Mouse (Mus musculus): Measurements from ENCODE around the gene Cyp8b1. TPM values are rescaled to one million over a fixed set of nuclear protein-coding genes. Genes with fewer than 3 reads are reported as not detected.

Gene Cyp8b1
- not detected in 2 replicates for polyA plus RNA-seq (2015; fragmentation: Nextera tagmentation; extraction: Ambion mirVana)

DNA sequence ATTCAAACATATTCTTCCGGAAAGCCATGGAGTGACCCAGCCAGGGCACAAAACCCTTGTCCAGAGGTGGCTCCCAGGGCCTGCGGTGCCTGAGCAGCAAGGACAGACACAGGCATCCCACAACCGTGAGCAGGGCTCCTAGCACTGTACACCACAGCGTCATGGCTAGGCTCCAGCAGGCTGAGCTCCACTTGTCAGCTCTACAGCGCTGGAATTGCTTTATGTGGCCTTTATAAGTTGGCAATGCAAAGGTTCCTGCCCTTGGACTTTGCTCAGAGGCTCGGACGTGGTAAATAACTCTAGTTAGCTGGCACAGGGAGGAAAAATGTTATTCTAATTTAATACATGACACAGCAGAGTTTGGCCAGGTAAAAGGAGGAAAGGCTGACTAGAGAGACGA lies at the start of gene Cyp8b1:
TSS of gene Cyp8b1 (minus strand) at position 204 of the 400 bp plus-strand sequence.
- Histone ChIP-seq H3K9ac (no peak within 1 kb of the TSS), H3K27ac (replicated peaks) (no peak within 1 kb of the TSS), H3K27me3 (no peaks in the 10 kb centered on the region), H3K36me3 (no peaks in the 10 kb centered on the region), H3K4me3 (replicated peaks) (no peak within 1 kb of the TSS), H3K4me2 (replicated peaks) (no peak within 1 kb of the TSS), H3K9me3 (replicated peaks) (no peaks in the 10 kb centered on the region), H3K4me1 (no peaks in the 10 kb centered on the region)
- ATAC-seq (ENCODE audit: insufficient number of reproducible peaks, low FRiP score, low TSS enrichment, low read depth), result no peak
- WGBS, result 78% methylated on average over 8 of the region's 8 CpGs

DNA sequence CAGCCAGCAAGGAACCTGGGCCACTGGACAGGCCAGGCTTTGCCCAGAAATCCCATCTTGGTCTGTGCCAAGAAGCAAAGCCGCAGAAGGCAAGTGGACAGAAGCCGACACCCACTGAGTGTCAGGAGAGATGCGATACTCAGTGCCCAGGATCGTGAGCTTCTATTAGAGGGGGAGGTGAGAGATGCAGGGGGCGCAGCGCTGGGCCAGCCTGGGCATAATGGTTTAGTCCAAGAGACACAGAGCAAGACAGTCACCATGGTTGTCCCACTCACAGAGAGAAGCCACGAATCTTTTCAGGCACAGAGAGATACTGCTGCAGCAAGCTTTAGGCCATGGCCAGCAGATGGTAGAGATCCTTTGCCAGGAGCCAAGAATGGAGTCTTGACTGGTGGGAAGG lies 48.8 kb upstream of the Cyp8b1 start:
- no peaks in the 10 kb centered on the region for H3K9me3 ChIP-seq (replicated peaks)
- ATAC-seq (ENCODE audit: insufficient number of reproducible peaks, low FRiP score, low TSS enrichment, low read depth), result no peak
- H3K4me2 ChIP-seq (replicated peaks), result no peak overlapping the region
- no peak overlapping the region for H3K4me3 ChIP-seq (replicated peaks)
- no peaks in the 10 kb centered on the region for H3K36me3 ChIP-seq
- 89% methylated on average over 7 of the region's 7 CpGs for WGBS
- H3K27me3 ChIP-seq, result no peaks in the 10 kb centered on the region
- H3K9ac ChIP-seq, result no peak overlapping the region
- no peak overlapping the region for H3K27ac ChIP-seq (replicated peaks)
- peaks cover 7% of the 10 kb centered on the region for H3K4me1 ChIP-seq

DNA sequence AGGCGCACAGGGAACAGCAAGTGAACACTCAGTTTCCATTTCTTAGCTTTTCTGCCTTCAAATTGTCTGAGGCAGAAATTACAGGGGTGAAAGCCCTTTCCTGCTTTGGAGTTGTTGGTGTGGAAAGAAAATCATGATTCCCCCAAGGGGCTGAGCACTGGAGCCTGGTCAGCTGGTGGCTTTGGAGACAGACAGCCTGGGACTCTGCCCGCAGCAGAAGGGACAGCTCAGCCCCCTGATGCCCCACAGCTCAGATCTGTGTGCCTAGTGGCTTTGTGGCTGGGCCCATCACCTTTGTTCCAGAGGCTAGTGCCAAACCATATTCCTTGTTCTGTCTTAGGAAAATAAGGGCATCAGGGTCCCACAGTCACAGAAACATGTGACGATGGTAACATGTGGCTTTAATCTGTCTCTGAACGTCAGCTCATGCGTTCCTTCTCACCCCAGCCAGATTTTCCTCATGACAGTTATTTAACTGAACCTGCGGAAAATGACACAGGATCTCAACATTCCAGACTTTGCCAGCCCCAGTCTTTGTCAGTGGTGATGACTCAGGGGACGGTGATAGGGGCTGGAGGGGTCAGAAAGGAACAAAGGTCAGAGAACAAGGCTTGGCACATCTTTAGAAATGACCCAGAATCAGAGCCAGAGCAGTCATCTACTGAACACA lies 44.0 kb upstream of the Cyp8b1 start:
- Histone ChIP-seq H3K4me2 (replicated peaks) (no peak overlapping the region), H3K4me3 (replicated peaks) (no peak overlapping the region), H3K4me1 (peaks cover 11% of the 10 kb centered on the region), H3K27ac (replicated peaks) (peak overlapping the region; percentile 36; the same call in 1 of the 2 replicates), H3K9me3 (replicated peaks) (no peaks in the 10 kb centered on the region), H3K27me3 (no peaks in the 10 kb centered on the region), H3K36me3 (no peaks in the 10 kb centered on the region), H3K9ac (no peak overlapping the region)
- WGBS, result 20% methylated on average over 7 of the region's 7 CpGs
- peak; percentile 47; the same call in 1 of the 2 replicates for ATAC-seq (ENCODE audit: insufficient number of reproducible peaks, low FRiP score, low TSS enrichment, low read depth)

DNA sequence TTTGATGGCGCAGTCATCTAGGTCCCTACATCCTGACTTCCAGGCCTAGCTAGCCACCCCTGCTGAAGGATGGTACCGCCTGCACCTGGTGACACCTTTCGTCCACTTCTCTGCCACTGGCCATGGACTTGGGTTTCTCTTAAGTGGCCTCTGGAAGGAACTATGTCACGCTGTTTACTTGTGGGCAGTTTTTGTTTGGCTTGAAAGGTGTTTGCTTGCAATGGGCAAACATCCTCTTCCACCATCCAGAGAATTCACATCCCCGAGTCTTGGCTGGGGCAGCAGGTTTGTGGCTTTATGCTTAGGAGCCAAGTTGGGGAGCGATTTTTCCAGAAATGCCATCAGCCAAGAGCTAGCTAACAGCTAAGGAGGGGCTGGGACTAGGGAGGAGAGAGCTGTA lies 36.5 kb upstream of the Cyp8b1 start:
- H3K9ac ChIP-seq, result no peak overlapping the region
- H3K9me3 ChIP-seq (replicated peaks), result no peaks in the 10 kb centered on the region
- no peak for ATAC-seq (ENCODE audit: insufficient number of reproducible peaks, low FRiP score, low TSS enrichment, low read depth)
- H3K4me3 ChIP-seq (replicated peaks), result no peak overlapping the region
- no peaks in the 10 kb centered on the region for H3K27me3 ChIP-seq
- no peaks in the 10 kb centered on the region for H3K36me3 ChIP-seq
- no peak overlapping the region for H3K4me2 ChIP-seq (replicated peaks)
- peaks cover 26% of the 10 kb centered on the region for H3K4me1 ChIP-seq
- no peak overlapping the region for H3K27ac ChIP-seq (replicated peaks)
- 75% methylated on average over 6 of the region's 6 CpGs for whole genome bisulfite sequencing

DNA sequence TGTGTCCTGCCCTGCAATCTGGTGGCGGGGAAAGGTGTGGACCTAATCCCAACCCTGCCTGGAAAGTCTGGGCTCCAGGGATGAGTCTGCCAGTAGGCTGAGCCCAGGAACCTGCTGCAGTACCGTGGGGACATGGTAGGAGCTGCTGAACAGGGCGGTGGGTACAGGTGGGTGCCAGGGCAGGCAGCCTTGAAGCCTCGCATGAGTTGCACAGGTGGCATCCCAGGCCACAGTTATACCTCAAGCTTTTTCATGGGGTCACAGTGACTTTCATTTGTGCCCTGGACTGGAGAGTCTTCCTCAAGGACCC lies 35.0 kb upstream of the Cyp8b1 start:
- peak overlapping the region; percentile 76 for H3K27ac ChIP-seq (replicated peaks)
- ATAC-seq (ENCODE audit: insufficient number of reproducible peaks, low FRiP score, low TSS enrichment, low read depth), result peak; percentile 13; the same call in 1 of the 2 replicates
- peak overlapping the region; percentile 34 for H3K4me3 ChIP-seq (replicated peaks)

DNA sequence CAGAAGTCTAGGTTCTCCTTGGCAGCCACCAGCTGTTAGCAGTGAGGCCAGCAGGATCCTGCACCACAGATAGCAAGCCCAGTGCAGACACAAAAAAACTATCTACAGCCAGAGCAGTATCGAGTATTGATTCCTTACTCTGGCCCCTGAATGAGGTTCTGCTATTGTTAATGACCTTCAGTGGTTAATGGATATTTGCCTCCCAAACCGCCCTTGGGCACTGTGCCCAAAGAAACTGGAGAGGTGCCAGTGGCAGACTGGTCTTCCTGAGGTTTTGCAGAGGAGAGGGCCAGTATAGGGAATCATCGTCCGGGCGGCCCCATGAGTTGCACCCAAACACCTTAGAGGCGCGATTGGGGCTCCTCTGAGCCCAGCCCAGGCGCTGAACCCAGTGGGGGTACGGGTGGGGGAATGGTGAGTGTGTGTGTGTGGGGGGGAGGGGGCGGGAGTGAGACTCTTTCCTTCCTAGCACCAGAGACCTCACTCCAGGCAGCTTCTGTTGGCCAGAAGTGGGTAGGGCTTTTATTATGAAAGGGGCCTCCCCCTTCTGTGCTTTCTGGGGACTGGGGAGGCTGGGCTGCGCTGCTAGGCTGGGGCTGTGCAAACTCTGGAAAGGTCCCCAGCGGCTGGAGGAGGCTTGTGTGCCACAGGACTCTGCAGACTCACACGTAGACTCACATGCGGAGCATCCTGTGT lies 34.5 kb upstream of the Cyp8b1 start, which contains the start of gene Fam198a:
TSS of gene Fam198a (plus strand) at position 571 of the 696 bp plus-strand sequence.
- WGBS, result 6% methylated on average over 14 of the region's 14 CpGs
- Histone ChIP-seq H3K4me3 (replicated peaks) (peak within 1 kb of the TSS; percentile 34), H3K27ac (replicated peaks) (peak within 1 kb of the TSS; percentile 76), H3K9me3 (replicated peaks) (no peaks in the 10 kb centered on the region), H3K4me1 (peaks cover 26% of the 10 kb centered on the region), H3K36me3 (no peaks in the 10 kb centered on the region), H3K9ac (no peak within 1 kb of the TSS), H3K27me3 (no peaks in the 10 kb centered on the region), H3K4me2 (replicated peaks) (peak within 1 kb of the TSS; percentile 47)
- peak; percentile 92 for ATAC-seq (ENCODE audit: insufficient number of reproducible peaks, low FRiP score, low TSS enrichment, low read depth)

More for the DNA sequence above, 35.0 kb upstream of the Cyp8b1 start:
- peak overlapping the region; percentile 47 for H3K4me2 ChIP-seq (replicated peaks)
- H3K9ac ChIP-seq, result no peak overlapping the region
- H3K4me1 ChIP-seq, result peaks cover 26% of the 10 kb centered on the region
- 38% methylated on average over 4 of the region's 4 CpGs for WGBS
- no peaks in the 10 kb centered on the region for H3K27me3 ChIP-seq
- H3K9me3 ChIP-seq (replicated peaks), result no peaks in the 10 kb centered on the region
- H3K36me3 ChIP-seq, result no peaks in the 10 kb centered on the region

DNA sequence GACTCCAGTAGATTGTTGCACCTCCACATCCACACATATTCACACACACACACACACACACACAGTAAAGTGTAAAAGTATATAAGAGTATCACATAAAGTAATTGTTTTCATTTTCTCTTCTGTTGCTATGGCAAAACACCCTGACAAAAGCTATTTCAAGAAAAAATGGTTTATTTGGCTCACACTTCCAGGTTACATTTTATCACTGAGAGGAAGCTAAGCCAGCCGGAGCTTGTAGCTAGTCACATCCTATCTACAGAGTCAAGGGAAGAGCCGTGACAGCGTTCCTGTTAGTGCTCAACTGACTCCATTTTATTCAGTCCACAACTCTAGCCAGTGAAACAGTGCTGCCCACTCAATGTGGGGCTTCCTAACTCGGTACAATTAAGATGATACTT lies 32.3 kb upstream of the Cyp8b1 start:
- Histone ChIP-seq H3K27me3 (no peaks in the 10 kb centered on the region), H3K4me1 (peaks cover 26% of the 10 kb centered on the region), H3K9ac (no peak overlapping the region), H3K9me3 (replicated peaks) (no peaks in the 10 kb centered on the region), H3K4me3 (replicated peaks) (no peak overlapping the region), H3K27ac (replicated peaks) (no peak overlapping the region), H3K4me2 (replicated peaks) (no peak overlapping the region), H3K36me3 (no peaks in the 10 kb centered on the region)
- 73% methylated on average over 4 of the region's 4 CpGs for WGBS
- no peak for ATAC-seq (ENCODE audit: insufficient number of reproducible peaks, low FRiP score, low TSS enrichment, low read depth)

DNA sequence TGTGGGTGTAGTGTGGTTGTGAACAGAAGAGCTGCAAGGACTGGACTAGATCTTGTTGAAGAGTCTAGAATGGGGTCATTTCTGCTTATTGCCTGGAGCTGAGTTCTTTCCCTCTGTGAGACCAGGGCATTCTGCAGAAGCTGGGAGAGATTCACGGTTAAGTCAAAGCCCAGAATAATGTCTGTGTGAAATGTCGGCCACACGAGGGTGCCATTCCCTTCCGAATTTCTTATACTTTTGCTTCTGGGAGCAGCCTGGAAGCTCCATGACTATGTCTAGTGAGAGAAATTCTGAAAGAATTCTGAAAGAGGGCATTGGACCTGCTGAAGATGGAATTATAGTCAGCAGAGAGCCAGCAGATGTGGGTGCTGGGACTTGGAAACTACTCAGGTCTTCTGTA lies 31.7 kb upstream of the Cyp8b1 start:
- H3K27me3 ChIP-seq, result no peaks in the 10 kb centered on the region
- WGBS, result 2% methylated on average over 4 of the region's 4 CpGs
- peaks cover 23% of the 10 kb centered on the region for H3K4me1 ChIP-seq
- H3K27ac ChIP-seq (replicated peaks), result no peak overlapping the region
- H3K4me3 ChIP-seq (replicated peaks), result no peak overlapping the region
- H3K9ac ChIP-seq, result no peak overlapping the region
- no peak overlapping the region for H3K4me2 ChIP-seq (replicated peaks)
- no peaks in the 10 kb centered on the region for H3K9me3 ChIP-seq (replicated peaks)
- ATAC-seq (ENCODE audit: insufficient number of reproducible peaks, low FRiP score, low TSS enrichment, low read depth), result no peak; the same call in 1 of the 2 replicates
- no peaks in the 10 kb centered on the region for H3K36me3 ChIP-seq

DNA sequence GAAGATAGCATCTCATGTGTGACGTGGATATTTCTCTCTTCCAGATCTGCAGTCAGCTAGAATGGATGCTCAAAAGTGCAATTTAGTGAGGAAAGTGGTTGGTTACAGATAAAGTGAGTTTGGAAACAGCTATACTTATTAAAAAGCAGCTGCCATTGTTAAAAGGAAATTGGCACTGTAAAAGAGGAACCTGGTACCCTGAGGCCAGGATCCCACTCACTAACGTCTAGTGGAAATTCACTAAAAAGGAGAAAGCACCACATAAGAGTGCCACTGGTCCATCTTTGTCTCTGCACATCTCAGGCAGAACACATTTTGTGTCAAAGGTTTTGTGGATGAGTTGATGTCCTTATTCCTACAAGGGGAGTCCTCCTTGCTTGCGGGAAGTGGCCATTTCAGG lies 27.5 kb upstream of the Cyp8b1 start:
- ATAC-seq (ENCODE audit: insufficient number of reproducible peaks, low FRiP score, low TSS enrichment, low read depth), result no peak
- no peak overlapping the region for H3K4me3 ChIP-seq (replicated peaks)
- no peaks in the 10 kb centered on the region for H3K4me1 ChIP-seq
- 75% methylated on average over 3 of the region's 3 CpGs for WGBS
- no peak overlapping the region for H3K27ac ChIP-seq (replicated peaks)
- no peaks in the 10 kb centered on the region for H3K36me3 ChIP-seq
- H3K9ac ChIP-seq, result no peak overlapping the region
- no peaks in the 10 kb centered on the region for H3K27me3 ChIP-seq
- no peaks in the 10 kb centered on the region for H3K9me3 ChIP-seq (replicated peaks)
- H3K4me2 ChIP-seq (replicated peaks), result no peak overlapping the region

DNA sequence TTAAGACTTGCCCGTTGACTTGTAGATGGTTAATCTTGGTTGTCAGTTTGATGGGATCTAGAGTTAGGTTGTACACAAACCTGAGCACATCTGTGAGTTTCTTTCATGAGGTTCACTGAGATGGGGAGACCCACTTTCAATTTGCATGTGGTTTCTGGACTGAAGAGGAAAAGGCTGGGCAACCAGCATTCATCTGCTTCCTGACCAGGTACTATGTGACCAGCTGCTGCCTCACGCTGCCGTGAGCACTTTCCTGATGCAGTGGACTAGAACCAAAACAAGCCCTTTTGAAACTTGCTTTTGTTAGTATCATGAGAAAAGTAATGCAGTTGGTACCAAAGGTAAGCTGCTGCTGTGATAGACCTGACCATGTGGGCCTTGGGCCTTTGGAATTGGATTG lies 26.9 kb upstream of the Cyp8b1 start:
- ATAC-seq (ENCODE audit: insufficient number of reproducible peaks, low FRiP score, low TSS enrichment, low read depth), result no peak
- H3K36me3 ChIP-seq, result no peaks in the 10 kb centered on the region
- 85% methylated on average over 3 of the region's 3 CpGs for WGBS
- no peaks in the 10 kb centered on the region for H3K4me1 ChIP-seq
- no peak overlapping the region for H3K9ac ChIP-seq
- no peaks in the 10 kb centered on the region for H3K9me3 ChIP-seq (replicated peaks)
- no peak overlapping the region for H3K4me2 ChIP-seq (replicated peaks)
- no peak overlapping the region for H3K4me3 ChIP-seq (replicated peaks)
- no peak overlapping the region for H3K27ac ChIP-seq (replicated peaks)
- H3K27me3 ChIP-seq, result no peaks in the 10 kb centered on the region

DNA sequence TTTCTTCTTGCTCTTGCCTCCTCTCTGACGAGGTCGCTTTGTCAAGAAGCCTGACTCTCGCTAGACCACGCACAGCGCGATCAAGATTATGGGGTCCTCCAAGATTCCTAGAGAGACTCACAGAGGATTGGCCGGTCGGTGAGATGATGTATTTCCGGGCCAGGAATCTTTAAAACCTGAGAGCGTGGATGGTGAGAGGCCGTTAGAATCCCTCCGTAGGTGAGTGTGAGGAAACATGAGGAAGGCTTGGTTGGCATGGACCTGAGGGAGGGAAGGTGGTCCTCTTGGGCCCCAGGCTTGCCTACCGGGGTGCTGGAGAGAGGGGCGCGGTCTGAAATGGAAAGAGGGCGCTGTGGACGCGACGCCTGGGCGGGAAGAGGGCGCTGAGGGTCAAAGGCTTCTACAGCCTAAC lies 21.8 kb upstream of the Cyp8b1 start:
- Histone ChIP-seq H3K9ac (0 out of 2 replicates have a peak overlapping the region, but pooled peaks have one; percentile 6), H3K4me2 (replicated peaks) (peak overlapping the region; percentile 47), H3K4me3 (replicated peaks) (peak overlapping the region; percentile 44), H3K36me3 (no peaks in the 10 kb centered on the region), H3K4me1 (no peaks in the 10 kb centered on the region), H3K9me3 (replicated peaks) (no peaks in the 10 kb centered on the region), H3K27ac (replicated peaks) (no peak overlapping the region), H3K27me3 (no peaks in the 10 kb centered on the region)
- ATAC-seq (ENCODE audit: insufficient number of reproducible peaks, low FRiP score, low TSS enrichment, low read depth), result no peak
- WGBS, result 54% methylated on average over 21 of the region's 21 CpGs
